Mouse (Mus musculus) CH12.LX (cell line): ENCODE measurements around the gene BC005537.

Experiments used
- CHD2 ChIP-seq: IDR thresholded peaks from 2 replicates; pipeline ENCODE4 v1.6.1; 2011; ENCODE audit warnings: low read length, improper control_type of control experiment
- CTCF ChIP-seq, 2 experiments: IDR thresholded peaks in 1 of 2; conservative IDR thresholded peaks in 1 of 2; 2 replicates each; pipeline ENCODE4 v1.5.1; 2011 to 2012; ENCODE audit warnings: low read depth in 2 of 2, low read length in 2 of 2, improper control_type of control experiment in 1 of 2, inconsistent platforms in 1 of 2, mild to moderate bottlenecking in 1 of 2, moderate library complexity in 1 of 2
- E2F4 ChIP-seq: IDR thresholded peaks from 2 replicates; pipeline ENCODE4 v1.6.1; 2011; ENCODE audit warnings: low read depth, low read length, improper control_type of control experiment; ENCODE audit not compliant: insufficient replicate concordance
- JUN ChIP-seq: IDR thresholded peaks from 2 replicates; pipeline ENCODE4 v1.6.1; 2011; ENCODE audit warnings: low read depth, mild to moderate bottlenecking, low read length, improper control_type of control experiment, moderate library complexity; ENCODE audit not compliant: insufficient read depth
- JUND ChIP-seq: conservative IDR thresholded peaks from 2 replicates; pipeline ENCODE4 v1.6.1; 2011; ENCODE audit warnings: low read depth, low read length, improper control_type of control experiment
- POLR2A ChIP-seq: IDR thresholded peaks from 2 replicates; pipeline ENCODE4 v1.6.1; 2011; ENCODE audit warnings: low read depth, mild to moderate bottlenecking, improper control_type of control experiment, low read length
- SIN3A ChIP-seq: IDR thresholded peaks from 2 replicates; pipeline ENCODE4 v1.6.1; 2012; ENCODE audit warnings: low read length, improper control_type of control experiment, inconsistent platforms
- SMC3 ChIP-seq: IDR thresholded peaks from 2 replicates; pipeline ENCODE4 v1.6.1; 2011; ENCODE audit warnings: low read depth, low read length, improper control_type of control experiment
- TBP ChIP-seq: conservative IDR thresholded peaks from 2 replicates; pipeline ENCODE4 v1.6.1; 2011; ENCODE audit warnings: low read depth, low read length, improper control_type of control experiment
- TCF12 ChIP-seq: IDR thresholded peaks from 2 replicates; pipeline ENCODE4 v1.6.1; 2014; ENCODE audit warnings: low read depth, mild to moderate bottlenecking, inconsistent platforms, low read length, improper control_type of control experiment
- ZKSCAN1 ChIP-seq: IDR thresholded peaks from 2 replicates; pipeline ENCODE4 v1.6.1; 2012; ENCODE audit warnings: low read depth, inconsistent platforms, low read length, improper control_type of control experiment, borderline replicate concordance
- ZNF384 ChIP-seq: IDR thresholded peaks from 2 replicates; pipeline ENCODE4 v1.6.1; 2012; ENCODE audit warnings: low read depth, low read length, improper control_type of control experiment, inconsistent platforms

DNA sequence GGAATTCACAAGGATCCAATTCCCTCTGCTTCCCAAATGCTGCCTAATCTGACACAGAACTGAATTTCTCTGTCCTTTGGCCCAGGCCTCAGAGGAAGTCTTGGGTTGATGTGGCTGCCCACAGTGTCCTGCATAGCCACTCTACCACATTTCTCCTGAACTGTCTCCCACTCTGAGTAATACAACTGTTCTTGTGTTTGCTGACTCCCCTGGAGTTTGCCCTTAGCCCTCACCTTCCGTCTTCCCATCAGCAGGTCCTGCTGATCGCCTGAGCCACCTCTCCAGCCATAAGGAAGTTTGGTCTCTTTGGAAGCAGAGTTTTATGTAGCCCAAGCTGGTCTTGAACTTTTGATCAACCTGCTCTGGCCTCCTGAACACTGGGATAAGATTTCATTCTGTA is 50.5 kb downstream of the BC005537 start:
- TF ChIP-seq CHD2 (no peak), CTCF (conservative IDR thresholded peaks at IDR 0.05 in 1 of 2, IDR thresholded peaks at IDR 0.05 in 1 of 2; ENCODE audit: low read depth in 2 of 2, low read length in 2 of 2) (no peak), JUND (no peak), ZNF384 (no peak), POLR2A (no peak), TBP (no peak), E2F4 (no peak), SIN3A (no peak), TCF12 (no peak), ZKSCAN1 (no peak), SMC3 (no peak), JUN (no peak)
